ENCODE assay signal across 8 mouse cellular contexts in genomic region chr15:85206703-85207075, GRCm38 (mm10). TPM values are rescaled to one million over a fixed set of nuclear protein-coding genes. Genes with fewer than 3 reads are reported as not detected.
DNase-seq lines count a peak whose midpoint lies in the region; ATAC-seq and TF ChIP-seq lines count a peak whose summit lies in the region.

No protein-coding gene starts in this region.

- peak overlapping the region; percentile 25 for H3ac ChIP-seq in C2C12 (ENCODE audit: control insufficient read depth, insufficient read length, low read depth)

- no peaks in the 10 kb centered on the region for H3K79me3 ChIP-seq in C2C12 (ENCODE audit: low read depth)

- ATAC-seq in forebrain, postnatal 0 days, result no peak
- ATAC-seq in inflammation-experienced regulatory T-cells, adult 6 months, result no peak

- no peaks in the 10 kb centered on the region for H3K9me3 ChIP-seq in heart, embryonic 10.5 days
- H3K9me3 ChIP-seq in forebrain, postnatal 0 days (ENCODE audit: low read length), result no peaks in the 10 kb centered on the region
- H3K9me3 ChIP-seq in midbrain, embryonic 10.5 days (replicated peaks), result peaks cover 27% of the 10 kb centered on the region

- no peak for DNase-seq in heart, embryonic 10.5 days (ENCODE audit: low spot score)
- no peak for DNase-seq in heart, postnatal 4 days
- DNase-seq in forebrain, postnatal 0 days, result no peak
- DNase-seq in midbrain, embryonic 10.5 days (ENCODE audit: low spot score), result no peak
- no peak for DNase-seq in spleen, adult 12 weeks (ENCODE audit: low spot score)
- no peak for DNase-seq in cerebellum, adult 11-12 months

- no peak for TF ChIP-seq CTCF in C2C12 (IDR thresholded peaks at IDR 0.05; ENCODE audit: control insufficient read depth, insufficient read depth, insufficient read length)
- no peak for TF ChIP-seq CTCF in forebrain, postnatal 0 days (IDR thresholded peaks at IDR 0.05; ENCODE audit: low read depth)

- peak overlapping the region; percentile 95 for H3K27ac ChIP-seq in heart, embryonic 10.5 days
- no peak overlapping the region for H3K27ac ChIP-seq in forebrain, postnatal 0 days (ENCODE audit: low read depth, low read length)
- peak overlapping the region; percentile 97 for H3K27ac ChIP-seq in midbrain, embryonic 10.5 days (replicated peaks)

- H3K27me3 ChIP-seq in heart, embryonic 10.5 days (ENCODE audit: insufficient read depth, poor library complexity, severe bottlenecking), result peaks cover 30% of the 10 kb centered on the region; the same call in 1 of the 2 replicates
- no peaks in the 10 kb centered on the region for H3K27me3 ChIP-seq in C2C12 (ENCODE audit: control insufficient read depth, insufficient read depth, insufficient read length)
- no peaks in the 10 kb centered on the region for H3K27me3 ChIP-seq in forebrain, postnatal 0 days (ENCODE audit: insufficient read depth, low read length)
- peaks cover 38% of the 10 kb centered on the region for H3K27me3 ChIP-seq in midbrain, embryonic 10.5 days (ENCODE audit: low read depth, poor library complexity, severe bottlenecking)

- WGBS in heart, embryonic 10.5 days, result 5% methylated on average over 3 of the region's 3 CpGs
- WGBS in forebrain, postnatal 0 days, result 21% methylated on average over 3 of the region's 3 CpGs
- 1% methylated on average over 3 of the region's 3 CpGs for WGBS in midbrain, embryonic 10.5 days

- peak overlapping the region; percentile 88 for H3K4me2 ChIP-seq in forebrain, postnatal 0 days (ENCODE audit: low read depth)

- H3K4me1 ChIP-seq in heart, embryonic 10.5 days, result peaks cover 44% of the 10 kb centered on the region
- 0 out of 2 replicates have a peak, but pooled peaks cover 4% of the 10 kb centered on the region for H3K4me1 ChIP-seq in forebrain, postnatal 0 days (ENCODE audit: insufficient read depth)
- H3K4me1 ChIP-seq in midbrain, embryonic 10.5 days, result peaks cover 63% of the 10 kb centered on the region

- peaks cover 28% of the 10 kb centered on the region for H3K36me3 ChIP-seq in heart, embryonic 10.5 days
- no peaks in the 10 kb centered on the region for H3K36me3 ChIP-seq in C2C12 (ENCODE audit: control insufficient read depth, insufficient read depth)
- H3K36me3 ChIP-seq in forebrain, postnatal 0 days (ENCODE audit: insufficient read depth), result no peaks in the 10 kb centered on the region
- H3K36me3 ChIP-seq in midbrain, embryonic 10.5 days, result peaks cover 30% of the 10 kb centered on the region

- peak overlapping the region; percentile 85 for H3K4me3 ChIP-seq in heart, embryonic 10.5 days
- H3K4me3 ChIP-seq in C2C12 (ENCODE audit: insufficient read depth, poor library complexity, severe bottlenecking), result peak overlapping the region; percentile 44
- peak overlapping the region; percentile 56; the same call in 1 of the 2 replicates for H3K4me3 ChIP-seq in forebrain, postnatal 0 days (ENCODE audit: low read depth, low read length)
- H3K4me3 ChIP-seq in midbrain, embryonic 10.5 days, result peak overlapping the region; percentile 73

- peaks cover 9% of the 10 kb centered on the region for H3K79me2 ChIP-seq in C2C12 (ENCODE audit: control insufficient read depth, insufficient read depth)

- H3K9ac ChIP-seq in forebrain, postnatal 0 days, result peak overlapping the region; percentile 66

TF ChIP-seq in C2C12, 6 proteins besides CTCF, POLR2A, EP300 and RAD21:
- TF ChIP-seq CEBPB (IDR thresholded peaks at IDR 0.05; ENCODE audit: low read depth) (no peak), MAX (IDR thresholded peaks at IDR 0.05) (no peak), USF1 (IDR thresholded peaks at IDR 0.05; ENCODE audit: low read depth) (no peak), MYOG (IDR thresholded peaks at IDR 0.05; ENCODE audit: control insufficient read depth, extremely low read depth, insufficient read length) (no peak), FOSL1 (IDR thresholded peaks at IDR 0.05; ENCODE audit: insufficient read depth, low read length, poor library complexity, severe bottlenecking) (no peak)

RNA-seq across cellular contexts. Expression of gene Fbln1, which starts 0.9 kb away (rescaled TPM):
- 146 and 177 TPM in 2 replicates for polyA plus RNA-seq in heart, embryonic 10.5 days (2016; fragmentation: Nextera tagmentation; extraction: Ambion mirVana)
- 10 to 100 TPM; 69.2 to 71.4 TPM for total RNA-seq in heart, postnatal 4 days (2021)
- polyA plus RNA-seq in C2C12 (2012; fragmentation: generic; extraction: Trizol), result 32.4 TPM
- total RNA-seq in forebrain, postnatal 0 days (2014; rRNA removed), result 38.2 and 60.3 TPM in 2 replicates
- polyA plus RNA-seq in forebrain, postnatal 0 days (2015; fragmentation: Nextera tagmentation; extraction: Ambion mirVana), result 47.1 and 50.9 TPM in 2 replicates
- 162 and 179 TPM in 2 replicates for polyA plus RNA-seq in midbrain, embryonic 10.5 days (2016; fragmentation: Nextera tagmentation; extraction: Ambion mirVana)
- polyA plus RNA-seq in inflammation-experienced regulatory T-cells, adult 6 months (2017; shearing (Covaris generic)), result not detected

Comparison
In these comparisons a context has a peak if more than half of its experiments do, and no peak if none do; other contexts are left out.
1. RNA of gene Fbln1, which starts 0.9 kb away (polyA plus RNA-seq): 162 to 179 TPM in midbrain, embryonic 10.5 days, 146 to 177 TPM in heart, embryonic 10.5 days, 47.1 to 50.9 TPM in forebrain, postnatal 0 days and 32.4 TPM in C2C12 (single experiment); not detected in inflammation-experienced regulatory T-cells, adult 6 months; every median in the first group is over 10 times any median in the second.
2. Peak in every context shown above with its lines, with median percentiles within 50 percentile points of each other: H3K4me3 ChIP-seq.